Mouse (Mus musculus) forebrain, postnatal 0 days (tissue): ENCODE results near the gene Akt2. TPM values are rescaled to one million over a fixed set of nuclear protein-coding genes. Genes with fewer than 3 reads are reported as not detected.
"Not testable (repeated sequence)": the region's sequence is repeated elsewhere in the genome, so short reads cannot be mapped to it uniquely, and the experiment has no call there.

ENCODE experiments used
- ATAC-seq: fragments of 200-750 bp; cut with Nextera tagmentation; 2 replicates; pipeline ENCODE4 v1.8.0; 2017; ENCODE audit warnings: mild to moderate bottlenecking, moderate library complexity
- DNase-seq: peaks from one replicate; pipeline ENCODE4 v3.0.0-alpha.2; 2015
- H3K27ac ChIP-seq: fragments of 300-500 bp; sonication (generic); 2 replicates; pipeline ENCODE4 v1.5.1; 2014; ENCODE audit warnings: low read depth, mild to moderate bottlenecking, antibody characterized with exemption, low read length, moderate library complexity, mixed read lengths
- H3K27me3 ChIP-seq: fragments of 300-500 bp; sonication (generic); 2 replicates; pipeline ENCODE4 v1.6.1; 2014; ENCODE audit warnings: mild to moderate bottlenecking, low read length, mixed read lengths; ENCODE audit not compliant: insufficient read depth
- H3K36me3 ChIP-seq: fragments of 300-500 bp; sonication (generic); 2 replicates; pipeline ENCODE4 v1.6.1; 2014; ENCODE audit warnings: mild to moderate bottlenecking, moderate library complexity; ENCODE audit not compliant: insufficient read depth
- H3K4me1 ChIP-seq: fragments of 300-500 bp; sonication (generic); 2 replicates; pipeline ENCODE4 v1.6.1; 2014; ENCODE audit warnings: antibody characterized with exemption; ENCODE audit not compliant: insufficient read depth
- H3K4me2 ChIP-seq: fragments of 300-500 bp; sonication (generic); 2 replicates; pipeline ENCODE4 v1.6.1; 2014; ENCODE audit warnings: low read depth, mild to moderate bottlenecking, moderate library complexity
- H3K4me3 ChIP-seq: fragments of 300-500 bp; sonication (generic); 2 replicates; pipeline ENCODE4 v1.5.1; 2014; ENCODE audit warnings: low read depth, low read length, mixed read lengths
- H3K9ac ChIP-seq: fragments of 300-500 bp; sonication (generic); 2 replicates; pipeline ENCODE4 v1.6.1; 2014; ENCODE audit warnings: mild to moderate bottlenecking
- H3K9me3 ChIP-seq: fragments of 300-500 bp; sonication (generic); 2 replicates; pipeline ENCODE4 v1.6.1; 2016; ENCODE audit warnings: low read length
- CTCF ChIP-seq: sonication (generic); IDR thresholded peaks from 2 replicates; pipeline ENCODE4 v1.5.1; 2016; ENCODE audit warnings: antibody characterized with exemption, control low read depth, low read depth
- WGBS: fragments of 180-500 bp; shearing (Covaris S2); extraction: QIAGEN DNeasy Blood & Tissue Kit; methylation state at CpG from one replicate; pipeline ENCODE4 v1.1.7; 2014; 5-methylcytosine and 5-hydroxymethylcytosine counted together
- polyA plus RNA-seq: library from polyadenylated mRNA; unstranded; fragments of >200 nt; fragmentation: Nextera tagmentation; extraction: Ambion mirVana; gene quantifications from 2 replicates; pipeline ENCODE4 v1.2.1, GENCODE M21; 2015
- total RNA-seq: library from RNA; depleted of rRNA; stranded (reverse); fragments of >200 nt; gene quantifications from 2 replicates; pipeline ENCODE4 v1.2.3, GENCODE M21; 2014

Gene Akt2
- total and polyA plus RNA-seq, 2 experiments from 2014 or later, result 53.9 to 61.1 TPM

- peaks cover 36% of the 10 kb centered on the region for H3K36me3 ChIP-seq
- peak overlapping the region; percentile 85 for H3K27ac ChIP-seq
- H3K27me3 ChIP-seq, result no peaks in the 10 kb centered on the region
- DNase-seq, result peak; percentile 81
- peaks cover 22% of the 10 kb centered on the region for H3K4me1 ChIP-seq
- WGBS, result 20% methylated on average over 8 of the region's 8 CpGs
- no peaks in the 10 kb centered on the region for H3K9me3 ChIP-seq
- no peak overlapping the region for H3K4me3 ChIP-seq
- no peak for TF ChIP-seq CTCF
- H3K9ac ChIP-seq, result no peak overlapping the region
- peak; percentile 84 for ATAC-seq
- no peak overlapping the region for H3K4me2 ChIP-seq
Measured at GRCm38 (mm10) chr7:27613751-27614499, 22.6 kb downstream of the Akt2 start.

DNA sequence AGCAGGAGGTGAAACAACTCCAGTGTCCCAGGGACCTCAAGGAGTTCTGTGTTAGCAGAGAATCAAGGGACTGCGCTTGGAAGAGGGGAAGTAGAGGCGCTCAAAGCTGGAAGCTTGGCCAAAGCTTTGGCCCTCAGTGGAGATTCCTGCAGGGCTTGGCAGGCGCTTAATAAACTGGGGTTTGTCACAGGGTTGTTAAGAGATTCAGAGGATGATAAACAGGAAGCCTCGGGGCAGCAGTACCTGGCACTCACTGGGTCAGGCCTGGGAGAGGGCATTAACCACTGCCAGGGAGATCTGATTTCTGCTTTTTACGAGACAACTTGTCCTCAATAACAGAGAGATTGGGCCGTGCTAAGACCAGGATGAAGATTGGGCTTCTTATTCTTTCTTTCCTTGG is 29.7 kb downstream of the Akt2 start:
- DNase-seq, result peak; percentile 8
- peak; percentile 23; the same call in 1 of the 2 replicates for ATAC-seq
- 76% methylated on average over 6 of the region's 6 CpGs for WGBS

DNA sequence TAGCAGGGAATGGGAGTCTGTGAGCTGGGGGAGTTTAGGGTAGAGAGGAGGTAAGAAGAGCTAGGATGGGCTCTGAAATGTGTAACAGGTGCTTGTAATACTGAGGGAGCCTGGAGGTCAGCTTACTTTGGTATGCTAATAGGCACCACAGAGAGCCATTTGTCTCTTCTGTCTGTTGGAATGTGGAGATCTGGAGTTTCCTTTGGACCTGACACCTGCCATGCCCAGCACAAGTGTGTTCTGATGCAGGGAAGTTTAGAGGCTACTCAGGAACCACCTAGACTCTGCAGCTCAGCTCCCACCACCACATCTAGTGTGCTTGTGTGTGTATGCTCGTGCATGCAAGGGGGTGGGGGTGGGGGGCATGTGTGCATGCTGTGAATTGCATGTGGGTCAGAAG is 30.9 kb downstream of the Akt2 start:
- H3K9ac ChIP-seq, result no peak overlapping the region
- H3K27me3 ChIP-seq, result no peaks in the 10 kb centered on the region
- no peaks in the 10 kb centered on the region for H3K4me1 ChIP-seq
- no peak overlapping the region for H3K4me3 ChIP-seq
- DNase-seq, result no peak
- peaks cover 43% of the 10 kb centered on the region for H3K36me3 ChIP-seq
- WGBS, result 82% methylated on average over 1 of the region's 1 CpGs
- TF ChIP-seq CTCF, result no peak
- no peak overlapping the region for H3K27ac ChIP-seq
- ATAC-seq, result no peak
- H3K4me2 ChIP-seq, result no peak overlapping the region
- no peaks in the 10 kb centered on the region for H3K9me3 ChIP-seq

More for the DNA sequence above, 29.7 kb downstream of the Akt2 start:
- Histone ChIP-seq H3K36me3 (peaks cover 46% of the 10 kb centered on the region), H3K4me1 (no peaks in the 10 kb centered on the region), H3K9me3 (no peaks in the 10 kb centered on the region), H3K27ac (no peak overlapping the region), H3K27me3 (no peaks in the 10 kb centered on the region), H3K4me3 (no peak overlapping the region), H3K4me2 (no peak overlapping the region), H3K9ac (no peak overlapping the region)
- no peak for TF ChIP-seq CTCF

DNA sequence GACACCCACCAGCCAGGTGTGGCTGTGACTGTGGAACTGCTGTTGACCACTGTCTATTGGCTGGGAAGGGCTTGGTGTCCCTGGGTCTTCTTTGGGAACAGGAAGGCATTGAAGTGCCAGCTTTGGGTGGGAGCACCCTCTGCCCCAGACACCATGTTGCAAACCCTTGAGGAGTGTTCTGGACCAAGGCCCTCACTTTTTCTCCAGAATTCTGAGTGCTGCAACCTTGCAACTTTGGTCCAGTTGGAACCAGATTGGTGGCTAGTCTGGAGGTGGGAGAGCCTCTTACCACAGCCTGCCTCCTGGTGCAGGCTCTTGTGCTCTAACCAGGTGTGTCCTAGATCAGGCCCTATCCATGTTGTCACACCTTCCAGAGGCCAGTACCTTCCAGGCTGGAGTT is 33.6 kb downstream of the Akt2 start:
- no peak for DNase-seq
- Histone ChIP-seq H3K4me2 (no peak overlapping the region), H3K27ac (no peak overlapping the region), H3K4me3 (no peak overlapping the region), H3K9ac (no peak overlapping the region), H3K36me3 (peaks cover 47% of the 10 kb centered on the region), H3K27me3 (no peaks in the 10 kb centered on the region), H3K4me1 (no peaks in the 10 kb centered on the region), H3K9me3 (no peaks in the 10 kb centered on the region)
- no peak for ATAC-seq
- no peak for TF ChIP-seq CTCF

- DNase-seq, result no peak
- no peaks in the 10 kb centered on the region for H3K4me1 ChIP-seq
Measured at GRCm38 (mm10) chr7:27627707-27628106, 36.4 kb downstream of the Akt2 start.

DNA sequence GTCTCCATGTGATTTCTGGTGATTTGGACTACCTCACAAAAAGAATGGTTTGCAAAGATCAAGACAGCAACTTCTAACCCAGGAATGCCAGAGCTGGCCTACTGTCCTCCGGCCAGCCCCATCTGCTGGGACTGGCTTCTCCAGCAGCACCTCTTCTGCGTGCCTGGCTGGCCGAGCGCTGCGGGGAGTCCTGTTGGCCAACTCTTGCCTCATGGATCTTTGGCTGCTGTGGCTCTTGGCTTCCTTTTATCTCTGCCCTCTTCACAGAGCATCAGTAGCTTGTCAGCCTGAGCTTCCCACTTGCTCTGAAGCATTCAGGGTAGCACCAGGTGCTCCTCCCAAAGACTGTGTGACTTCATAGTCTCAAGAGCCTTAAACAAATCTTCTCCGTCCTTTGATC is 36.8 kb downstream of the Akt2 start:
- TF ChIP-seq CTCF, result no peak
- H3K9me3 ChIP-seq, result no peaks in the 10 kb centered on the region
- H3K27me3 ChIP-seq, result no peaks in the 10 kb centered on the region
- no peaks in the 10 kb centered on the region for H3K4me1 ChIP-seq
- no peak overlapping the region for H3K4me3 ChIP-seq
- no peak for DNase-seq
- no peak overlapping the region for H3K27ac ChIP-seq
- 92% methylated on average over 6 of the region's 6 CpGs for WGBS
- no peak overlapping the region for H3K4me2 ChIP-seq
- H3K36me3 ChIP-seq, result peaks cover 60% of the 10 kb centered on the region
- H3K9ac ChIP-seq, result no peak overlapping the region
- ATAC-seq, result no peak

More at GRCm38 (mm10) chr7:27627707-27628106, 36.4 kb downstream of the Akt2 start:
- Histone ChIP-seq H3K36me3 (peaks cover 59% of the 10 kb centered on the region), H3K9me3 (no peaks in the 10 kb centered on the region), H3K4me3 (no peak overlapping the region), H3K27me3 (no peaks in the 10 kb centered on the region), H3K27ac (no peak overlapping the region), H3K4me2 (no peak overlapping the region), H3K9ac (0 out of 2 replicates have a peak overlapping the region, but pooled peaks have one; percentile 10)
- no peak for TF ChIP-seq CTCF
- ATAC-seq, result no peak
- WGBS, result 73% methylated on average over 7 of the region's 7 CpGs

DNA sequence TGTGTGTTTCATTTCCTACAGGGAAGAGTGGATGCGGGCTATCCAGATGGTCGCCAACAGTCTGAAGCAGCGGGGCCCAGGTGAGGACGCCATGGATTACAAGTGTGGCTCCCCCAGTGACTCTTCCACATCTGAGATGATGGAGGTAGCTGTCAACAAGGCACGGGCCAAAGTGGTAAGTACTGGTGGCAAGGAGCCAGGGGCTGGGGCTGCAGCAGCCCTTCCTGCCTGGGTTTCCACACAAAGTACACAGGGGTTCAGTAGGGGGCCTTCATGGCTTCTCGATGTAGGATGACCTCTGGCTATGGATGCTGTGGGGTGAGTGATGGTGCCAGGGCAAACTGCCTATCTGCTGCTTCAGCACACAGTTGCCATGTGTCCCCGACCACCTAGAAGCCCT is 37.5 kb downstream of the Akt2 start:
- DNase-seq, H3K9me3 ChIP-seq, H3K4me1 ChIP-seq, H3K27ac ChIP-seq, H3K4me3 ChIP-seq, H3K27me3 ChIP-seq, ATAC-seq, H3K9ac ChIP-seq, H3K4me2 ChIP-seq: not testable (repeated sequence)
- H3K36me3 ChIP-seq, result peaks cover 63% of the 10 kb centered on the region
- 92% methylated on average over 7 of the region's 7 CpGs for WGBS
